14 mouse cellular contexts compared by ENCODE assay signal in the genomic region with DNA sequence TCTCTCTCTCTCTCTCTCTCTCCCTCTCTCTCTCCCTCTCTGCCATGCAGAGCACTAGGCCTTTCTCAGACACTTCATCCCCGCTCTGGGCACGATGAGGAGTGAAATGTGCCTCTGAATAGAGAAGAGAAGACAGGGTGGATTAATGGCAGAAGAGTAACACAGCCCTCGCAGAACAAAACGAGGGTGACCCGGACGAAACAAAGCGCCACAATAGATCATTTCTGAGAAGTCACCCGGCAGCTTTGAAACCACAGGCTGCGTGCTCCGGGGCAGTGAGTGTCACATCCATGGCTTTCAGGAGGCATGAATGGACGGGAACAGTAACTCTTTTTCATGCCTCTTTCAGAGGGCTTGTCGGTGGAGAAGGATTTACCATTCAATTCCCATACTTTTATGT.
DNase-seq lines count a peak whose midpoint lies in the region; ATAC-seq lines count a peak whose summit lies in the region.
"Had no signal": no experiment of that assay in that cellular context is flagged by ENCODE, and none has a peak within 500 bp of the region (broad histone marks: within the 10 kb centered on the region; RNA-seq: fewer than 3 reads in every experiment).

No protein-coding gene starts in this region.

- no peak for ATAC-seq in forebrain, embryonic 16.5 days
- ATAC-seq in hindbrain, embryonic 14.5 days (ENCODE audit: low FRiP score) = peak; percentile 46; the same call in 1 of the 2 replicates

- H3K27me3 ChIP-seq in forebrain, embryonic 10.5 days (ENCODE audit: poor library complexity, severe bottlenecking) = peaks cover 37% of the 10 kb centered on the region
- no peaks in the 10 kb centered on the region for H3K27me3 ChIP-seq in forebrain, embryonic 16.5 days (replicated peaks; ENCODE audit: control insufficient read depth, insufficient read depth, low read length)
- H3K27me3 ChIP-seq in hindbrain, embryonic 14.5 days (ENCODE audit: control insufficient read depth, insufficient read depth, low read length) = no peaks in the 10 kb centered on the region

- DNase-seq in forebrain, embryonic 10.5 days (ENCODE audit: extremely low spot score, low spot score) = peak; percentile 38
- DNase-seq in embryo, embryonic 11 days = peak; percentile 79
- DNase-seq in hindbrain, embryonic 14.5 days (ENCODE audit: low spot score) = peak; percentile 46
- peak; percentile 65 for DNase-seq in neural tube, embryonic 10.5 days (ENCODE audit: extremely low spot score, low spot score)
- no peak for DNase-seq in frontal cortex, postnatal 25 days (ENCODE audit: low spot score in 2 of 2)
- no peak for DNase-seq in layer of hippocampus, postnatal 25 days (ENCODE audit: extremely low spot score in 1 of 2, low spot score in 1 of 2)
- DNase-seq in left cerebral cortex, adult 18-20 months (ENCODE audit: low spot score in 2 of 2) = no peak
- DNase-seq: adrenal gland, adult 8-10 months; cerebellum, postnatal 14 days; gastrocnemius, adult 2 months; kidney, adult 8-10 months; layer of hippocampus, postnatal 36 days had no signal

- no peak overlapping the region for H3K4me3 ChIP-seq in forebrain, embryonic 10.5 days
- H3K4me3 ChIP-seq in forebrain, embryonic 16.5 days (replicated peaks; ENCODE audit: low read length) = no peak overlapping the region
- H3K4me3 ChIP-seq in hindbrain, embryonic 14.5 days (replicated peaks; ENCODE audit: low read length) = no peak overlapping the region
- H3K4me3 ChIP-seq: gastrocnemius, adult 2 months; limb, embryonic 12.5 days had no signal

- WGBS in forebrain, embryonic 10.5 days = 12% methylated on average over 12 of the region's 12 CpGs
- 7% methylated on average over 12 of the region's 12 CpGs for WGBS in forebrain, embryonic 16.5 days
- WGBS in hindbrain, embryonic 14.5 days = 11% methylated on average over 12 of the region's 12 CpGs

- peak overlapping the region; percentile 68 for H3K27ac ChIP-seq in forebrain, embryonic 10.5 days
- no peak overlapping the region for H3K27ac ChIP-seq in forebrain, embryonic 16.5 days (ENCODE audit: low read length)
- 0 out of 2 replicates have a peak overlapping the region, but pooled peaks have one; percentile 41 for H3K27ac ChIP-seq in hindbrain, embryonic 14.5 days
- H3K27ac ChIP-seq: gastrocnemius, adult 2 months had no signal

- H3K9ac ChIP-seq in forebrain, embryonic 16.5 days (replicated peaks; ENCODE audit: low read depth, low read length) = no peak overlapping the region
- no peak overlapping the region for H3K9ac ChIP-seq in hindbrain, embryonic 14.5 days
- H3K9ac ChIP-seq: limb, embryonic 12.5 days had no signal

- H3K4me1 ChIP-seq in forebrain, embryonic 10.5 days = peaks cover 52% of the 10 kb centered on the region
- peaks cover 15% of the 10 kb centered on the region for H3K4me1 ChIP-seq in forebrain, embryonic 16.5 days (replicated peaks; ENCODE audit: control insufficient read depth, insufficient read depth, low read length)
- H3K4me1 ChIP-seq in hindbrain, embryonic 14.5 days (replicated peaks; ENCODE audit: control insufficient read depth, insufficient read depth, low read length) = peaks cover 27% of the 10 kb centered on the region

- no peaks in the 10 kb centered on the region for H3K36me3 ChIP-seq in forebrain, embryonic 10.5 days (replicated peaks)
- H3K36me3 ChIP-seq in forebrain, embryonic 16.5 days (ENCODE audit: control insufficient read depth, insufficient read depth) = no peaks in the 10 kb centered on the region
- no peaks in the 10 kb centered on the region for H3K36me3 ChIP-seq in hindbrain, embryonic 14.5 days (replicated peaks; ENCODE audit: control insufficient read depth, insufficient read depth)
- H3K36me3 ChIP-seq: limb, embryonic 12.5 days had no signal

- no peak overlapping the region for H3K4me2 ChIP-seq in forebrain, embryonic 16.5 days (ENCODE audit: low read length)
- H3K4me2 ChIP-seq in hindbrain, embryonic 14.5 days (replicated peaks) = no peak overlapping the region

- no peaks in the 10 kb centered on the region for H3K9me3 ChIP-seq in forebrain, embryonic 10.5 days
- H3K9me3 ChIP-seq in forebrain, embryonic 16.5 days (ENCODE audit: control insufficient read depth, low read length) = no peaks in the 10 kb centered on the region
- H3K9me3 ChIP-seq in hindbrain, embryonic 14.5 days (ENCODE audit: control insufficient read depth, low read length) = no peaks in the 10 kb centered on the region
- H3K9me3 ChIP-seq: limb, embryonic 12.5 days had no signal

Comparison
In these comparisons a context has a peak if more than half of its experiments do, and no peak if none do; other contexts are left out.
1. DNase-seq: peak in forebrain, embryonic 10.5 days (single experiment), embryo, embryonic 11 days (single experiment), hindbrain, embryonic 14.5 days (single experiment) and neural tube, embryonic 10.5 days (single experiment); none in frontal cortex, postnatal 25 days (0 of 2), layer of hippocampus, postnatal 25 days (0 of 2) and left cerebral cortex, adult 18-20 months (0 of 2).